ENCODE assay signal across 26 mouse cellular contexts in genomic region chr2:28430846-28431245, GRCm38 (mm10). TPM values are rescaled to one million over a fixed set of nuclear protein-coding genes. Genes with fewer than 3 reads are reported as not detected.
DNase-seq lines count a peak whose midpoint lies in the region; ATAC-seq and TF ChIP-seq lines count a peak whose summit lies in the region.
"Had no signal": no experiment of that assay in that cellular context is flagged by ENCODE, and none has a peak within 500 bp of the region (broad histone marks: within the 10 kb centered on the region; RNA-seq: fewer than 3 reads in every experiment).

No protein-coding gene starts in this region.

- no peaks in the 10 kb centered on the region for H3K27me3 ChIP-seq in lung, embryonic 15.5 days
- H3K27me3 ChIP-seq in stomach, embryonic 15.5 days (replicated peaks), result no peaks in the 10 kb centered on the region
- no peaks in the 10 kb centered on the region for H3K27me3 ChIP-seq in stomach, postnatal 0 days (ENCODE audit: control insufficient read depth, insufficient read depth, low read length)
- H3K27me3 ChIP-seq: embryonic facial prominence, embryonic 13.5 days; forebrain, embryonic 13.5 days; heart, embryonic 13.5 days had no signal

- WGBS in lung, embryonic 15.5 days, result 36% methylated on average over 6 of the region's 6 CpGs
- WGBS in lung, adult 2 months, result 48% methylated on average over 6 of the region's 6 CpGs
- WGBS in stomach, embryonic 15.5 days, result 40% methylated on average over 6 of the region's 6 CpGs
- WGBS in stomach, postnatal 0 days, result 40% methylated on average over 6 of the region's 6 CpGs

- no peak for TF ChIP-seq EP300 in stomach, postnatal 0 days (optimal IDR thresholded peaks at IDR 0.05)

- no peaks in the 10 kb centered on the region for H3K36me3 ChIP-seq in lung, embryonic 15.5 days
- H3K36me3 ChIP-seq in stomach, embryonic 15.5 days, result no peaks in the 10 kb centered on the region
- no peaks in the 10 kb centered on the region for H3K36me3 ChIP-seq in stomach, postnatal 0 days (ENCODE audit: control insufficient read depth, insufficient read depth, low read length)
- H3K36me3 ChIP-seq: embryonic facial prominence, embryonic 13.5 days; forebrain, embryonic 10.5 days; heart, embryonic 10.5 days; heart, embryonic 13.5 days had no signal

- peak overlapping the region; percentile 56 for H3K27ac ChIP-seq in lung, embryonic 15.5 days
- H3K27ac ChIP-seq in stomach, embryonic 15.5 days, result no peak overlapping the region
- H3K27ac ChIP-seq in stomach, postnatal 0 days (replicated peaks), result no peak overlapping the region
- H3K27ac ChIP-seq: embryonic facial prominence, embryonic 13.5 days; forebrain, embryonic 10.5 days; forebrain, embryonic 13.5 days; heart, adult 2 months; heart, embryonic 10.5 days; heart, embryonic 13.5 days; hindbrain, embryonic 14.5 days; hindbrain, postnatal 0 days had no signal

- H3K4me2 ChIP-seq in lung, embryonic 15.5 days, result no peak overlapping the region
- no peak overlapping the region for H3K4me2 ChIP-seq in stomach, embryonic 15.5 days
- H3K4me2 ChIP-seq in stomach, postnatal 0 days (replicated peaks; ENCODE audit: low read depth), result no peak overlapping the region
- H3K4me2 ChIP-seq: embryonic facial prominence, embryonic 13.5 days; forebrain, embryonic 13.5 days; heart, embryonic 13.5 days; hindbrain, embryonic 14.5 days had no signal

- peaks cover 16% of the 10 kb centered on the region for H3K4me1 ChIP-seq in lung, embryonic 15.5 days
- peaks cover 3% of the 10 kb centered on the region; the same call in 1 of the 2 replicates for H3K4me1 ChIP-seq in lung, adult 2 months (ENCODE audit: control insufficient read depth, insufficient read depth, low read length)
- no peaks in the 10 kb centered on the region for H3K4me1 ChIP-seq in stomach, embryonic 15.5 days
- no peaks in the 10 kb centered on the region for H3K4me1 ChIP-seq in stomach, postnatal 0 days (replicated peaks; ENCODE audit: control insufficient read depth, insufficient read depth)
- H3K4me1 ChIP-seq: forebrain, embryonic 10.5 days; forebrain, embryonic 13.5 days had no signal

- 0 out of 2 replicates have a peak, but pooled peaks cover 4% of the 10 kb centered on the region for H3K9me3 ChIP-seq in lung, embryonic 15.5 days
- no peaks in the 10 kb centered on the region for H3K9me3 ChIP-seq in stomach, embryonic 15.5 days
- H3K9me3 ChIP-seq in stomach, postnatal 0 days (ENCODE audit: control insufficient read depth, low read length), result no peaks in the 10 kb centered on the region
- H3K9me3 ChIP-seq: embryonic facial prominence, embryonic 13.5 days; forebrain, embryonic 10.5 days; forebrain, embryonic 13.5 days; heart, embryonic 10.5 days had no signal

- no peak overlapping the region for H3K9ac ChIP-seq in lung, embryonic 15.5 days
- H3K9ac ChIP-seq in stomach, embryonic 15.5 days, result no peak overlapping the region
- no peak overlapping the region for H3K9ac ChIP-seq in stomach, postnatal 0 days (ENCODE audit: low read length)
- H3K9ac ChIP-seq: embryonic facial prominence, embryonic 13.5 days; forebrain, embryonic 13.5 days; heart, embryonic 13.5 days; hindbrain, embryonic 14.5 days had no signal

- H3K4me3 ChIP-seq in lung, embryonic 15.5 days, result no peak overlapping the region
- H3K4me3 ChIP-seq in lung, adult 2 months (replicated peaks; ENCODE audit: extremely low read depth, low read depth, low read length), result no peak overlapping the region
- no peak overlapping the region for H3K4me3 ChIP-seq in stomach, embryonic 15.5 days (replicated peaks)
- H3K4me3 ChIP-seq in stomach, postnatal 0 days (ENCODE audit: low read depth, low read length), result no peak overlapping the region
- H3K4me3 ChIP-seq: embryonic facial prominence, embryonic 13.5 days; forebrain, embryonic 10.5 days; forebrain, embryonic 13.5 days; heart, adult 2 months; heart, embryonic 10.5 days; heart, embryonic 13.5 days had no signal

- ATAC-seq in lung, embryonic 15.5 days (ENCODE audit: borderline replicate concordance, extremely low read depth, low FRiP score, low TSS enrichment), result no peak; the same call in 1 of the 2 replicates
- ATAC-seq in stomach, embryonic 15.5 days (ENCODE audit: insufficient read depth, low FRiP score, low read depth), result peak; percentile 47; the same call in 1 of the 2 replicates
- ATAC-seq in stomach, postnatal 0 days (ENCODE audit: low FRiP score, low TSS enrichment), result no peak
- ATAC-seq: forebrain, embryonic 13.5 days; forebrain, embryonic 16.5 days; hindbrain, postnatal 0 days had no signal

- DNase-seq in embryo, embryonic 10 days (ENCODE audit: low spot score), result peak; percentile 29
- no peak for DNase-seq in embryo, embryonic 9.5 days (ENCODE audit: extremely low spot score)
- DNase-seq in lung, adult 2 months, result no peak
- DNase-seq in stomach, postnatal 0 days (ENCODE audit: low spot score), result no peak
- no peak for DNase-seq in adipocyte (ENCODE audit: low spot score)
- DNase-seq: adrenal gland, adult 8-10 months; adrenal gland, postnatal 25 days; cerebellum, adult 11-12 months; cerebellum, adult 8-10 months; cerebellum, postnatal 10 days; cerebellum, postnatal 36 days; gastrocnemius, postnatal 10 days; gastrocnemius, postnatal 36 days; heart, adult 2 months; heart, postnatal 14 days; heart, postnatal 4 days had no signal

- TF ChIP-seq POLR2A in lung, adult 2 months (IDR thresholded peaks at IDR 0.05; ENCODE audit: borderline replicate concordance, extremely low read depth, low read depth, low read length), result no peak

- no peak for TF ChIP-seq CTCF in lung, adult 2 months (IDR thresholded peaks at IDR 0.05; ENCODE audit: insufficient read depth, low read length)
- TF ChIP-seq CTCF in stomach, postnatal 0 days (IDR thresholded peaks at IDR 0.05; ENCODE audit: low read depth), result no peak

RNA-seq across cellular contexts. Expression of gene Ppp1r26, which starts 15.8 kb away (rescaled TPM):
- polyA plus RNA-seq in lung, embryonic 15.5 days (2015; fragmentation: Nextera tagmentation; extraction: Ambion mirVana), result 5.2 and 6.0 TPM in 2 replicates
- 6.1 TPM in 2 replicates for polyA plus RNA-seq in lung, adult 2 months (2012; rRNA removed)
- 4.4 TPM in 2 replicates for polyA plus RNA-seq in stomach, embryonic 15.5 days (2015; fragmentation: Nextera tagmentation; extraction: Ambion mirVana)
- polyA plus RNA-seq in stomach, postnatal 0 days (2015; fragmentation: Nextera tagmentation; extraction: Ambion mirVana), result 1.1 TPM in 2 replicates

RNA-seq across cellular contexts. Expression of gene 1700007K13Rik, which starts 35.3 kb away (rescaled TPM):
- 1.7 and 1.9 TPM in 2 replicates for polyA plus RNA-seq in lung, embryonic 15.5 days (2015; fragmentation: Nextera tagmentation; extraction: Ambion mirVana)
- 7.4 and 10.5 TPM in 2 replicates for polyA plus RNA-seq in lung, adult 2 months (2012; rRNA removed)
- polyA plus RNA-seq in stomach, embryonic 15.5 days (2015; fragmentation: Nextera tagmentation; extraction: Ambion mirVana), result 0.72 and 0.85 TPM in 2 replicates
- polyA plus RNA-seq in stomach, postnatal 0 days (2015; fragmentation: Nextera tagmentation; extraction: Ambion mirVana), result 0.63 and 1.2 TPM in 2 replicates

RNA-seq across cellular contexts. Expression of gene Mrps2, which starts 37.0 kb away (rescaled TPM):
- 53.0 and 53.7 TPM in 2 replicates for polyA plus RNA-seq in lung, embryonic 15.5 days (2015; fragmentation: Nextera tagmentation; extraction: Ambion mirVana)
- polyA plus RNA-seq in lung, adult 2 months (2012; rRNA removed), result 22.2 and 25.1 TPM in 2 replicates
- 51.8 and 54.6 TPM in 2 replicates for polyA plus RNA-seq in stomach, embryonic 15.5 days (2015; fragmentation: Nextera tagmentation; extraction: Ambion mirVana)
- polyA plus RNA-seq in stomach, postnatal 0 days (2015; fragmentation: Nextera tagmentation; extraction: Ambion mirVana), result 25.3 and 28.3 TPM in 2 replicates
